Mouse (Mus musculus): ENCODE measurements around the gene Sdk1.

The Sdk1 gene

DNA sequence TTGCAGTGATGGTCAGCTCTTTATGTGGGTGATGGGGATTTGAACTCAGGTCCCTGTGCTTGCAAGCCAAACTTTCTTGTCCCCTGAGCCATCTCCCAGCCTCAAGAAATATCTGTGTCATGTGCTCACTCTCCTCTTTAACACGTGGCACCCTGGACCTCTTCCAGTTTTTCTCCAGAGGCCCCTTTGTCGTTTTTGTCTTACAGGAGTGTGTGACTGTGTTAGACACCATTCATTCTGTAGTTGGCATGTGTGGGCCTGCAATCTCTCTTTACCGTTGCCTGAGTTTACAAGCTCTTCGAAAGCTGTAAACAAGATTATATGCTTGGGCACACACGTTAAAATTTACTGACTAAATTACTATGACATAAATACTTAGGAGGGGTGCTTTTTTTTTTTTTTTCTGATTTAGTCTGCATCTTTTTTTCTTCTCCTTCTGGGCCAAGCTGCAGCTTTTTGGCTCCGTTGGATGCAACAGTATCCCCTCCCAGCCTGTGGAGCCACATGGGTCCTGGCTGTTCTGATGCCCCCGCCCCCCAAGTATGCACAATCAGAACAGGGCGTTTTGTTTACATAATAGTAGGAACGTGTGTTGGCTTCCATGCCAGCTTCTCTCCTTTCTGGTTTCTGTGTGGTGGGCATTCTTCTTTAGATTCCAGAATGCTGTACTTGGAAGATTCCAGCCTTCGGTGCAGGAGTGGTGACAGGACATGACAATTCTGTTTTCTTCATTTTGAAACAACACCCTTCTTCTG is 527.6 kb downstream of the Sdk1 start:
- no peak for DNase-seq (ENCODE audit: low read depth)

DNA sequence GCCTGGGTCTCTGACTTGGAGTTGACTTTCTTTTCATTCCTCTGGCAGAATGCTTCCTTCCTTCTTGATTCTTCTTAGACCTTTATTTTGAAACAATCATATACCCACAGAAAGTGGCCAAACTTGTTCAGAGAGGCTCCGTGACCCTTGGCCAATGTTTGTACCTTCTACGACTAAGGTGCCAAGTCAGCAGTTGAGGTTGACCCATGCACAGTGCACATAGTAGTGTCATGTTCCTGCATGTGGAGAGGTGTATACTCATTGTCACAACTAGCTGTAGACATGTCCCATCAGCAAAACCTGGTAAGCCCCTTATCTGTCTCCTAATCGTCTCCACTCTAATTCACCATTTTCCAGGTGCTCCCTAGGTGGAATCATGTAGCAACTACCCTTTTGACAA is 530.2 kb downstream of the Sdk1 start:
- no peak for DNase-seq (ENCODE audit: low read depth)

DNA sequence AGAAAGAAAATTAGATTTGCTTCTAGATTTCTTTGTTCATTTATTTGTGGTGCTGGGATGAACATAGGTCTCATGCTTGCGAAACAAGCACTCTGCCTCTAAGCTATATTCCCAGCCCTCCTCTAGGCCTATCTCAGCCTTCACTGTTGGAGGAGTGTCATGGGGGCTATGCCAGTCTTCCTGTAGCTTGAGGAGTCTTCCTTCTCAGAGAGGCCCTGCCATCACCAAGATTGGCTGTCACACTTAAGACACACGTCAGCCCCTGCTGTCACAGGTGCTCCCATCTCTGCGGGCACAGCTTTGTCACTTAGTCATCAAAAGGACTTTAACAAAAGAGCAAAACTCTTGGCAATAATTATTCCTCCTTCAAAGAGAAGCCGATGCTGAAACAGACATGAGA is 536.9 kb downstream of the Sdk1 start:
- no peak for DNase-seq (ENCODE audit: low read depth)

DNA sequence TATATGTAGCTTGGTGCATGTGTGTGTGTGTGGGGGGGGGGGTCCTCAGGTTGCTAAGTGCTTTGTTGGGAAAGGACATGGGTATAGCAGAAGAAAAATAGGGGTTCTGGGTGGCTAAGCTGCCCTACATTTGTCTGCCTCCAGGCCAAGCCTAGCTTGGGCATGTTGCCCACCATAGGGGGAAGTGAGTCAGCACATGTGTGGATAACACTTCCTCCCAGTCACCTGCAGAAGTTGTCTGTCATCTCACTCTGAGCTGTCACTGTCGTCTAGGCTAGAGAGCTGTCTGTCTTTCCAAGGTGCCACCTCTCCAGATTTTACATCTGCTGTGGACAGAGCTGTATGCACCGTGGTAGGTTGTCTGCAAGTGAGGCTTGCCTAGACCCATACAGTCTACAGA is 539.9 kb downstream of the Sdk1 start:
- no peak for DNase-seq (ENCODE audit: low read depth)

DNA sequence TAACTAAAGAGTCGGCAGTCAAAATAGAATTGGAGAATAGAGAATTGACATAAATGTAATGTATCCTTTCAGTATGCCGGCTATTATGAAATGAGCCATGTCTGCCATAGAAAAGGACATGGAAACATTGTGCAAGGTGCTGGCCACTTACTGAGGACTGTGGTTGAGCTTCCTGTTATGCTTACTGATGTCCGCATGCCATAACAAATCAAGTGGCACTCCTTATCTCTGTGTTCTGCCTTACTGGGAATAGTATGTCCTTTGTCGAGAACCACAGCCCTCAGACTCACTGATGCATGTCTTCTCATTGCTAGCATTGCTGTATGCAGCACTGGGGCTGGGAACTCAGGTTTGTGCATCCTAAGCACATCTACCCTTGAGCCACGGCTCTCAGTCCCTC is 541.0 kb downstream of the Sdk1 start:
- no peak for DNase-seq (ENCODE audit: low read depth)

DNA sequence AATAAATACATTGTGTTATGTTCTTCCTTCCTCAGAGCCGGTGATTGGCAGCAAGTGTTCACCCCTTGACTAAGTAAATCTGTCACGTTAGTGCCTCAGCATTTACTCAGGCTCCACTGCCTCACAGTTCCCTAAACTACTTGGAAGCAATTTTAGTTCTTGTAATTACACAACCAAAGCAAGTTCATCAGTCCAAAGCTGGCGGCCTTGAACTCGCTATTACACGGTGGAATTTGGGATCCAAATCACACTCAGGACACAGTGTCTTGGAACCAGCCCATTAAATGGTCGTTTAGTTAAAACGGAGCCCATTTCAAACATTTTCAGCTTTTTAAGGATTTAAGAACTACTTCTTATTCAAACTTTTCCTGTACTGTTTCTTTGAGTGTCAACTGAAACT is 542.2 kb downstream of the Sdk1 start:
- no peak for DNase-seq (ENCODE audit: low read depth)

DNA sequence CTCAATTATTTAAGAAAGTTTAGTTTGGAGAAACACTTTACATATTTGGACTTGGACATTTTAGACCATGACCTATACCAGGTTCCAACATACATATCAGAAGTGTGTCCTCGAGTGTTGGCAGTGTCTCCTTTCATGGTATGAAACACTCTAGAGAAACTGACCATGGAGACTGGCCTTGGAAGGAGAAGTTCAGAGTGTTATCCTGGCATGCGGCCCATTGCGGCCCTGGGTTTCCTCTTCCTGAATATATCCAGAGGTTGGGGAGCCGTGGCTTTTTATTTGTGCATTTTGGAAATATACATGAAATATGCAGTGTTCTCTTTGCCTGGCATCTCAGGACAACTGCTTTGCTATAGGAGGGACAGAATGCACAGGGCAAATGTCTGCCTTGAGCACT is 552.6 kb downstream of the Sdk1 start:
- DNase-seq (ENCODE audit: low read depth): no peak

DNA sequence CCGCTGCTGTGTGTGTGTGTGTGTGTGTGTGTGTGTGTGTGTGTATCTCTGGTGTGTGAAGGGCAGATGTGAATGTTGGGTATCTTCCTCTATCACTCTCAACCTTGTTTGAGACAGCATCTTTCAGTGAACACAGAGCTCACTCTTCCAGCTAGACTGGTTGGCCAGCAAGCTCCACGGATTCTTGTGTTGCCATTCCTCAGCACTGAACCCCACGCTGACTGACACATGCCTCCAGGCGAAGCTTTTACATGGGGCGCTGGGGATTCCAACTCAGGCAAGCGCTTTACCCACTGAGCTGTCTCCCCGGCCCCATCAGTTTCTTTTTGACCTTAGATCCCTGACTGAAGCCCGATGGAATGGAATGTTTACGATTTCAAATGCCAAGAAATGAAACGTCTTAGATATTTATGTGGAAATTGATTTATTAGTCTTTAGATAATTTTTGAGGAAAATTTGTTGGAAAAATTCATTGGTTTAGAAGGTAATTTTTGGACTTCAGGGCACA is 582.6 kb downstream of the Sdk1 start:
- no peak for DNase-seq (ENCODE audit: low read depth)

DNA sequence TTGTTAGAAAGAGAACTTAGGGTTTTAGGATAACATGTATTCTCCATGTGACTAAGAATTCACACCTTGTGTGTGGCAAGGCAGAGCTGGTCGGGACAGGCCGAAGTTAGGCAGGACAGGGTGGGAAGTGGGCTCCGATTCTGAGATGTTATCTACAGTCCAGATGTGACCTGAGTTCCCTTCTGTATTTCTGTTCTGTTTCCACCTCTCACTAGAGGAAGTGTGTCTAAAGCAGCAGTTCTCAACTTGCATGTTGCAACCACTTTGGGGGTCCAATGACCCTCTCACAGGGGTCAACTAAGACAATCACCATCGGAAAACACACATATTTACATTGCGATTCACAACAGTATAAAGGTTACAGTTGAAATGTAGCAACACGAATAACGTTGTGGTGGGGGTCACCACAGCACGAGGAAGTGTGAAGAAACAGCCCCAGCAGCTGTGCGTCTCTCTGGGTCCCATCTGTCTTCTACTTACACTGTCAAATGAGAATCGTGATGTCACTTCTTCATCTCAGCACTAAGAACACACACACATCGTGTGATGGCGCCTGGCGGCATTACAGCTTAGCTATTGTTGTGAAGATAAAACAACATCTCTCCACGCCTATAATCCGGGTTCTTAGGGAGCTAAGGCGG is 583.6 kb downstream of the Sdk1 start:
- DNase-seq (ENCODE audit: low read depth): no peak

DNA sequence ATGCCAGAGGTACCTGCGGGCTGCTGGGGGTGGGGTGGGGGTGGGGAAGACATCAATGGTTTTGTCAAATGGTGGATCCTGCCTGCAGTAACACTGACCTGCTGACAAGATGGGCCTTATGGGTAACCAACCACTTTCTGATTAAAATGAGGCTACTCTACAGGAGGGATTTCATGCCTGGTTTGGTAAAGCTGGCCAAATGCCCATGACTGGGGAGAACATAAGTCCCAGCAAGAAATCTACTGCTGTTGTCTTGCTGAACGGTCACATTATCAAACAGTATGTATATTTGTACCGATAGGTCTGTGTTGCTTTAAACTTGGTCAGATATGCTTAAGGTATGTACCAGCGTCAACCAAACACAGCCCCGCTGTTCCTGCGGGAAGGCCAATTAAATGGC is 594.3 kb downstream of the Sdk1 start:
- DNase-seq (ENCODE audit: low read depth): no peak

DNA sequence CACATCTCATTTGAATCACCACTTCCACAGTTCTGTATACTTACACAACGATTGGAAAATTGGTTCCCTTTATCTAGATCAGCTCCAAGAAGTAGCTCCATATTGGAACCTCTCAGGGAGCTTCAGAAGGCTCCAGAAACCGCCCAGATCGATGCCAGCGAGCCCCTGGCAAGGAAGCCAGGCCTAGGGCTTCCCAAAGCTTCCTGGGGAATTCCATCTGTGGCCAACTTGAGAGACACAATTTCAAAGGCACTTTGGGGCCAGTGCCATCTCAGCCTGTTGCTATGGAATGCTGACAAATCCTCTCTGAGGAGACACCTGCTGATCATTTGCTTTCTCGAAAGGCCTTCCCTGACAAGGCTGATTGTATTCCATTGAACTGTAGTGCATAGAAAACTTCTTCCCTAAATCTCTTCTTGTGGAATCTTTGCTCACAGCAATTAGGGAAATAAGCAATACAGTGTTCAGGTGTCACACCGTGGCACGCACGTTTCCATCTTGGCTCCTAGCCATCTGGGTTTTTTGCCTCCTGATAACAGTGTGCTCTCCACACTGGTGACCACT is 595.7 kb downstream of the Sdk1 start:
- no peak for DNase-seq (ENCODE audit: low read depth)

DNA sequence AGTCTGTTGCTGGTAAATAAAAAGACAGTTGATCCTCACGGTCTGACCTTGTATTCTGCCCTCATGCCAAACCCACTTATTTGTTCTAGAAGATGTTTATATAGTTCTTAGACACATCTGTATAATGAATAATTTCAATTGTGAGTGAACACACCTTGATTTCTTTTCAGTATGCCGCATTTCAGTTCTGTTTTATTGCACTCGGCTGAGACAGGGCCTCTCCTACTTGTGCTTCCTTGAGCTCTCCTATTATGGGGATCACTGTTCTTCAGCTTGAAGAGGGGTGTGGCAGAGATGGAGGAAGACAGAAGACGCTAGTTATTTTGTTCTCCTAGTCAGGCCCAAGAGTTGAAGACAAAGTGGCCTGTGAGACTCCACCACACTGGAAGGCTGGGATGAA is 603.4 kb downstream of the Sdk1 start:
- DNase-seq (ENCODE audit: low read depth): no peak

DNA sequence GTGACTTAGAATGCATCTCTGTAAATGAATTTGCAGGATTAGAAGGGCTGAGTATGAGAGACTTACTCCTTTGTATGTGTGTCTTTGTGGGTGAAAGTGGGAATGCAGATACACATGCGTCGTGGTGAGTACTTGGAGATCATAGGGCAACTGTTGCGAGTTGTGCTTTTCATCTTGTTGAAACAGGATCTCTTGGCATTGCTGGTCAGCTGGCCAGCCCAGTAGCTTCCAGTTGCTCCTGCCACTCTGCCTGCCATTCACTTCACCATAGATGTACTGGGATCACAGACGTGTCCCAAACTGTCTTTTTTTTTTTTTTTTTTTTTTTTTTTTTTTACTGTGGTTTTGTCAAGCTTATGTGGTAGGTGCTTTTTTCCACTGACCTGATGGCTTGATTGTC is 606.4 kb downstream of the Sdk1 start:
- DNase-seq (ENCODE audit: low read depth): no peak

DNA sequence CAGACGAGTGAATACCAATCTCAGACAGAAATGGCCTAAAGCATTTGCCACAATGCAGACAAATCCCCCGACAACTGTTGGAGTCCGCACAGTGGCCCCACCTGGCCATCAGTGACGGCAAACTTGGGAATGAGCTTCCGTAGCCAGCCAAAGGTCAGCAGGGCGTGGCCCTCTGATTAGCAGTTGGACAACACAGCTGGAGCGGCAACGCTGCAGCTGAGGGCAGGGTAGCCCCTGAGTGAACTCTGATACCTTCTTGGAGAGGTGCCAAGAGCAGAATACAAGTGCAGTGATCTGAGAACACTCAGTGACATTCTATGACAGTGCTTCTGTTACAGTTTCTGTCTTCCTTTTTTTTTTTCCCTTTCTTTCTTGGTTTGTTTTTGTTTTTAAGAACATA is 610.9 kb downstream of the Sdk1 start:
- no peak for DNase-seq (ENCODE audit: low read depth)

DNA sequence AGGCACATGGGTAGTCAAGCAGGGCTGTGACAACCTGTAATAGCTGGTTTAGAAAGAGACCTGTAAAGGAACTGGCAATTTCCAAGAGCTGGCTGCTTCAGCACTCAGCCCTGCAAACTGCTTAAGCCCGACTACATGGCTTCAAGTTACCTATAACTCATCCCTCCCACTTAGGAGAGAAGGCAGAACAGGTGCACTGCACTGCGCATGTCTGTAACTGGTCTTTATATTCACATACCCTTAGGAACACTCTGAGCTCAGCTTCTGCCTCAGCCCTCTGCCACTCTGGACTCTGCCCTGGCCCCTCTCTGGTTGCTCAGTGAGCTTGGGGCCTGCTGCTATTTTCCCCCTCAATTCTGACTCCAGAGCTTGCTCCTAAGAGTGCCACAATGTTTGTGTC is 615.2 kb downstream of the Sdk1 start:
- DNase-seq (ENCODE audit: low read depth): no peak

DNA sequence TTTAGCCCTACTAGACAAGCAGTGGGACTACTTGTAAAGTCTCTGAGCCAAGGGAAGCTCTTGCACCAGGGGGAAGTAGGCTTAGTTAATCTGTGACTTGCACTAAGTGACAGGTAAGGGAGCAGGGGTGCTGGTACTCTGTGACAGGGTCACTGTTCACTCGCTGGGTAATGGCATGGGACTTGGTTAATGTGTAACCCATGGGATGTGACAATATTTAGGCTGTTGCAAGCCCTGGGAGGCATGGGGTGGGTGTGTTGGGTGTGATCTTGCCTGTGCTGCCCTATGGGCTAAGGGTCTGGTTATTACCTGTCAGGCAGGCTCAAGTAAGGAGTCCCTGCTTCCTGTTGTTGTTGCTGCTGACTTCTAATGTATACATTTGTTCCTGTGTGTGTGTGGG is 616.5 kb downstream of the Sdk1 start:
- DNase-seq (ENCODE audit: low read depth): no peak

DNA sequence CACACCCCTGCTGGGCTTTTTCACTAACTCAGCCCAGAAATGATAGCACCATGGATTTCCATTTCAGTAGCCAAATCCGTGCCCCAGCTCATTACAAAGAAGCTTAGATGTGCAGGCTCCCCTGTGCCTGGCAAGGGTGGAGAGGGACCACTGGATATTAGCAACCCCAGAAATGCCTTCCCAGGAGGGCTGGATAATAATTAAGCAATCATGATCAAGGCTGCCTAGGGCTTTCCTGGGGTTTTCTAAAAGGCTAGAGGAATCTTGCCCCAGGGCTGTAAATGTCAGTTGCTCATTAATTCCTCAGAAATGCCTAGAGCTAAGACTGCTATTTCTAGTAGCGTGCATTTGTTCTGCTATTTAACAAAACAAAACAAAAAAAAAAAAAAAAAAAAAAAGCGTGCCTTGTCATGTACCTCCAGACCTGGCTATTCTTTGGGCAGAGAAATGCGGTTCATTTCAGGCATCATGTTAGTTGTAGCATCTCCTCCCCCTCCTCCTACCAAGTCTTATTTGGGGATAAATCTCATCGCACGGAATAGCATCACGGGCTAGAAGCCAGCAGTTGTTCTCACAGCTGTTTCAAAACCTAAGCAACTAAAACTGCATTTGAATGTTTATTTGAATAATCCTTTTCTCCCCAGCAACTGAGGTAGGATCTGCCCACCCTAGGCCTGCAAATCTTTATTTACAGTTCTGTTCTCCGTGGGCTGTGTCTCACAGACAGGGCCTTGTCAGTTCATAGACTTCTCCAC is 617.3 kb downstream of the Sdk1 start:
- no peak for DNase-seq (ENCODE audit: low read depth)

DNA sequence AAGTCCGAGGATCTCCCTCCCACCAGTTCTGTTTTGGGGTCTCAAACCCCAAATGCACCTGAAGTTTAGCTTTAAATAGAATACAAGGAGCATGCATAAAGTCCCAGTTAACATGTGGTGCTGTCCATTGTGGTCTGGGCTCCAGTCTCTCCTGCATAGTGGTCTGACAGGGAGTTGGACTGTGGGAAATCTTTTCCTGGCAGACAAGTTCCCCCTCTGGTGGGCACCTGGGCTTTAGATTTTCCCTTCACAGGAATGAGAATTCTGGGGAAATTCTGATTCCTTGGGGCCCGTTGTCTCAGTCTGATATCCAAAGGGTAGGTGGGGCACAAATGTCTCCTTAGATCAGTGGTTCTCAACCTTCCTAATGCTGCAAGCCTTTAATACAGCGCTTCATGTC is 624.8 kb downstream of the Sdk1 start:
- no peak for DNase-seq (ENCODE audit: low read depth)

DNA sequence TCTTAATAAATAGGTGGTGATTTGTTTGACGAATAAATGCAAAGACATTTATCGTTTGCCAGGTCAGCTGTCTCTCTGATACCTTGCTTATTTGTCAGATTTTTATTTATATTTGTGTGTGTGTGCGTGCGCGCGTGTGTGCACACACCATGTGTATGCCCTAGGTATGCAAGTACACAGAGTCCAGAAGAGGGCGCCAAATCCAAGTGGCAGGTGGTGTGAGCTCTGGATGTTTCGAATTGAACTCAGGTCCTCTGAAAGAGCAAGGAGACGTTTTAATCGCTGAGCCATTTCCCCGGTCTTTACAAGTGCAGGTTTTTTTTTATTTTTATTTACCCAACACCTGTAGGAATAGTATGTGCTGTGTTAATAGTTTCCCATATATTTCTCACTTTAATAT is 632.5 kb downstream of the Sdk1 start:
- DNase-seq (ENCODE audit: low read depth): no peak

DNA sequence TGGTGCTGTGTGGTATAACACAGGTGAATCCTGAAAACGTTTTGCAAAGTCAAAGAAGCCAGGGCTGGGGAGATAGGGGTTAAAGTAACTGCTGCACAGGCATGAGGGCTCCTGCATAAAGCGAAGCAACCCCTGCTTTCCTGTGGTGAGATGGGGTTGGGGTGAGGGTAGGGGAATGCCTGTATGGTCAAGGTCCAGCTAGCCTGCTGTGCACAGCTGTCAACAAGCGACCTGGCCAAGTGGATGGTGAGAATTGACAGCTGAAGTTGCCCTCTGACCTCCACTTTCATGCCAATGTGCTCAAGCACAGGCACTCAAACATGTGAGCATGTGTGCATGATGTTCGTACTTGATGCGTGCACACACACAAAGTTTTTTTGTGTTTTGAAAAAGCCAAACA is 639.4 kb downstream of the Sdk1 start:
- no peak for DNase-seq (ENCODE audit: low read depth)

DNA sequence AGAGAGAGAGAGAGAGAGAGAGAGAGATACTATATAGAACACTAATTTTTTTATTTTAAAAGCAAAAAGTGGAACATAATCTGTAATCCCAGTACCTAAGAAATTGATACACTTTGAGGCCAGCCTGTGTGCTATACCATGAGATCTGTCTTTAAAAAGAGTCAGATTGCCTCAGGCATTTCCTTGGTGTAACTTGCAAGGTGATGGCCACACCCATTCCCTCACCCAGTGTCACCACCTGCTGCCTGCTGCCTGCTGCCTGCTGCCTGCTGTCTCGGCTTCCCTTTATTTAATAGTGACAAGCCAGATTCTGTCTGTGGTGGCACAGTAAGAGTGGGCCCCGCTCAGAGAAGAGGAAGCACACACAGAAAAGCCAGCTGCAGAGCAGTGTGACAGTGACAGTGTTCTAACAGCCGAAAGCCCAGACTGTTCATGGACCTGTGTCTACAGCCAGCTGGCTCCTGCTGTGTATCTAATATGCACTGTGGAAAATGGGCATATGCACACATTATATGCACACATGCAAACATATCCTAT is 642.9 kb downstream of the Sdk1 start:
- DNase-seq (ENCODE audit: low read depth): no peak

DNA sequence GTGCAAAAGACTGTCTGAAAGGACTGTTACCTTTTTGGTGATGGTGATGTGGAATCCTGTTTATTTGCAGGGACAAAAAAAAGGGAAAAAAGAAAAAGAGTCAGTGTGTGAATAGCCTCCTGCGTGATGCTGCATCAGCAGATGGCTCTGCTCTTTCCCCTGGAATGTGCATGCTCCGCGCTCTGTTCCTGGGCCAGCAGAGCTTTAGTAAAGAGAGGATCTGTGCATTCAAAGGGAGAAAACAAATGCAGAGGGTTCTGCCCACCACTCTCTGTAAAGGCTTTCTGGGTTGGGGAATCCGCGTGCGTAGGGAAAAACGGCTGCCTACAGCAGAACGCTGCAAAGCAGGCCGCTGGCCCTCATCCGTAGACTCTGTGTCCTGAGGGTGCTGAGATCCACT is 644.7 kb downstream of the Sdk1 start:
- DNase-seq (ENCODE audit: low read depth): no peak

DNA sequence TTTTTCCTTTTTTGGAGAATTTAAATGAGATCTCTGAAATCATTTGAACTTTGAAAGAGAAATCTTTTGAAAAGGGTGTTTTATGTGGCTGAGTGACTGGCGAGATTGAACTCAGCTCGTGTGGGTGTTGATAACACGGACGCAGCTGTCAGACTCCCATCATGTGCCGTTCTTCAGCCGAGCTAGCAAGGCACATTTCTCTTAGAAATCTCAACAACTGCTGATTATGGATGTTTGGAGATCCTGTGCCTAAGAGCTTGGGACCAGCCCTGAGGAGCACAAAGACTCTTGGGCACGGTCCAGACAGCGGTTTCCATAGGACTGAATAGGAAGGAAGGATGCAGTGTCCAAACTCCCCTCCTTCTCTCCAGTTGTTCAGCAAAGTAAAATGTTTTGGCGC is 648.5 kb downstream of the Sdk1 start:
- no peak for DNase-seq (ENCODE audit: low read depth)

All from NIH3T3 (cell line).